Mouse (Mus musculus) midbrain, embryonic 15.5 days (tissue): Measurements from ENCODE around the gene Pibf1. TPM values are rescaled to one million over a fixed set of nuclear protein-coding genes. Genes with fewer than 3 reads are reported as not detected.

Source experiments
- ATAC-seq: fragments of 200-750 bp; cut with Nextera tagmentation; replicated peaks from 2 replicates; pipeline ENCODE4 v1.8.0; 2017; ENCODE audit warnings: moderate TSS enrichment
- H3K27ac ChIP-seq: fragments of 300-500 bp; sonication (generic); 2 replicates; pipeline ENCODE4 v1.5.1; 2015; ENCODE audit warnings: mild to moderate bottlenecking, inconsistent platforms
- H3K27me3 ChIP-seq: fragments of 300-500 bp; sonication (generic); replicated peaks from 2 replicates; pipeline ENCODE4 v1.6.1; 2015; ENCODE audit warnings: inconsistent platforms
- H3K36me3 ChIP-seq: fragments of 300-500 bp; sonication (generic); replicated peaks from 2 replicates; pipeline ENCODE4 v1.6.1; 2015; ENCODE audit warnings: inconsistent platforms
- H3K4me1 ChIP-seq: fragments of 300-500 bp; sonication (generic); 2 replicates; pipeline ENCODE4 v1.6.1; 2015; ENCODE audit warnings: inconsistent platforms
- H3K4me2 ChIP-seq: fragments of 300-500 bp; sonication (generic); 2 replicates; pipeline ENCODE4 v1.6.1; 2015; ENCODE audit warnings: inconsistent platforms, mild to moderate bottlenecking, moderate library complexity
- H3K4me3 ChIP-seq: fragments of 300-500 bp; sonication (generic); 2 replicates; pipeline ENCODE4 v1.5.1; 2015; ENCODE audit warnings: mild to moderate bottlenecking, inconsistent platforms
- H3K9ac ChIP-seq: fragments of 300-500 bp; sonication (generic); 2 replicates; pipeline ENCODE4 v1.6.1; 2015; ENCODE audit warnings: mild to moderate bottlenecking, inconsistent platforms
- H3K9me3 ChIP-seq: fragments of 300-500 bp; sonication (generic); 2 replicates; pipeline ENCODE4 v1.6.1; 2016; ENCODE audit warnings: inconsistent platforms
- WGBS: fragments of 180-500 bp; shearing (Covaris S2); methylation state at CpG from one replicate; pipeline ENCODE4 v1.1.7; 2015; ENCODE audit warnings: mixed read lengths; 5-methylcytosine and 5-hydroxymethylcytosine counted together
- polyA plus RNA-seq: library from polyadenylated mRNA; unstranded; fragments of >200 nt; fragmentation: Nextera tagmentation; extraction: Ambion mirVana; gene quantifications from 2 replicates; pipeline ENCODE4 v1.2.1, GENCODE M21; 2015

Gene Pibf1
- 15.8 and 17.4 TPM in 2 replicates for polyA plus RNA-seq

GRCm38 (mm10) chr14:99099267-99099966, at the start of gene Pibf1, which contains the start of gene Dis3:
Gene Pibf1 (plus strand): TSS chr14:99099424.
Gene Dis3 (minus strand): TSS chr14:99099770.
- peak within 1 kb of the TSS; percentile 94 for H3K27ac ChIP-seq
- H3K9ac ChIP-seq = peak within 1 kb of the TSS; percentile 99
- H3K36me3 ChIP-seq = peaks cover 22% of the 10 kb centered on the region
- H3K4me1 ChIP-seq = peaks cover 14% of the 10 kb centered on the region
- no peaks in the 10 kb centered on the region for H3K9me3 ChIP-seq
- no peaks in the 10 kb centered on the region for H3K27me3 ChIP-seq
- under 1% methylated on average over 73 of the region's 73 CpGs for WGBS
- ATAC-seq = peak; percentile 100
- peak within 1 kb of the TSS; percentile 59 for H3K4me2 ChIP-seq
- H3K4me3 ChIP-seq = peak within 1 kb of the TSS; percentile 99

- no peaks in the 10 kb centered on the region for H3K36me3 ChIP-seq
- WGBS = 86% methylated on average over 7 of the region's 7 CpGs
- H3K27ac ChIP-seq = no peak overlapping the region
- no peaks in the 10 kb centered on the region for H3K9me3 ChIP-seq
- no peak overlapping the region for H3K4me2 ChIP-seq
- ATAC-seq = no peak
- no peak overlapping the region for H3K4me3 ChIP-seq
- H3K9ac ChIP-seq = no peak overlapping the region
- no peaks in the 10 kb centered on the region for H3K27me3 ChIP-seq
- H3K4me1 ChIP-seq = no peaks in the 10 kb centered on the region
Observed at GRCm38 (mm10) chr14:99058959-99059586, 40.2 kb upstream of the Pibf1 start.

GRCm38 (mm10) chr14:99060616-99061015, 38.6 kb upstream of the Pibf1 start:
- Histone ChIP-seq H3K4me1 (no peaks in the 10 kb centered on the region), H3K27me3 (no peaks in the 10 kb centered on the region), H3K4me2 (no peak overlapping the region), H3K36me3 (no peaks in the 10 kb centered on the region), H3K4me3 (no peak overlapping the region), H3K9me3 (no peaks in the 10 kb centered on the region), H3K27ac (no peak overlapping the region), H3K9ac (no peak overlapping the region)
- ATAC-seq = no peak
- WGBS = 88% methylated on average over 12 of the region's 12 CpGs

GRCm38 (mm10) chr14:99063091-99063490, 36.1 kb upstream of the Pibf1 start:
- WGBS = 94% methylated on average over 2 of the region's 2 CpGs
- Histone ChIP-seq H3K4me1 (no peaks in the 10 kb centered on the region), H3K4me2 (no peak overlapping the region), H3K4me3 (no peak overlapping the region), H3K27ac (no peak overlapping the region), H3K9ac (no peak overlapping the region), H3K27me3 (no peaks in the 10 kb centered on the region), H3K36me3 (no peaks in the 10 kb centered on the region), H3K9me3 (no peaks in the 10 kb centered on the region)
- ATAC-seq = no peak

- Histone ChIP-seq H3K9me3 (no peaks in the 10 kb centered on the region), H3K4me3 (no peak overlapping the region), H3K4me2 (no peak overlapping the region), H3K4me1 (no peaks in the 10 kb centered on the region), H3K27ac (no peak overlapping the region), H3K36me3 (0 out of 2 replicates have a peak, but pooled peaks cover 6% of the 10 kb centered on the region), H3K9ac (no peak overlapping the region), H3K27me3 (no peaks in the 10 kb centered on the region)
- WGBS = 88% methylated on average over 4 of the region's 4 CpGs
- ATAC-seq = no peak
Observed at GRCm38 (mm10) chr14:99071146-99071545, 28.1 kb upstream of the Pibf1 start.

- H3K4me2 ChIP-seq = no peak overlapping the region
- H3K36me3 ChIP-seq = peaks cover 49% of the 10 kb centered on the region
Observed at GRCm38 (mm10) chr14:99088947-99089346, 10.3 kb upstream of the Pibf1 start.

GRCm38 (mm10) chr14:99099967-99100587, 853 bp downstream of the Pibf1 start:
- Histone ChIP-seq H3K4me3 (peak overlapping the region; percentile 99), H3K4me1 (peaks cover 14% of the 10 kb centered on the region), H3K36me3 (peaks cover 22% of the 10 kb centered on the region), H3K27ac (0 out of 2 replicates have a peak overlapping the region, but pooled peaks have one; percentile 24), H3K9me3 (no peaks in the 10 kb centered on the region), H3K4me2 (peak overlapping the region; percentile 58), H3K9ac (peak overlapping the region; percentile 53), H3K27me3 (no peaks in the 10 kb centered on the region)
- WGBS = 7% methylated on average over 20 of the region's 20 CpGs
- ATAC-seq = peak; percentile 24

More at GRCm38 (mm10) chr14:99088947-99089346, 10.3 kb upstream of the Pibf1 start:
- Histone ChIP-seq H3K9ac (no peak overlapping the region), H3K27me3 (no peaks in the 10 kb centered on the region), H3K9me3 (no peaks in the 10 kb centered on the region), H3K4me1 (no peaks in the 10 kb centered on the region), H3K27ac (no peak overlapping the region), H3K4me3 (no peak overlapping the region)
- no peak for ATAC-seq
- 95% methylated on average over 7 of the region's 7 CpGs for WGBS

- Histone ChIP-seq H3K9me3 (no peaks in the 10 kb centered on the region), H3K27ac (no peak overlapping the region), H3K4me2 (no peak overlapping the region), H3K4me1 (peaks cover 14% of the 10 kb centered on the region), H3K27me3 (no peaks in the 10 kb centered on the region), H3K36me3 (peaks cover 19% of the 10 kb centered on the region), H3K4me3 (no peak overlapping the region), H3K9ac (no peak overlapping the region)
- ATAC-seq = no peak
- WGBS = 90% methylated on average over 4 of the region's 4 CpGs
Observed at GRCm38 (mm10) chr14:99103050-99103449, 3.8 kb downstream of the Pibf1 start.

- H3K27me3 ChIP-seq = no peaks in the 10 kb centered on the region
- no peak overlapping the region for H3K27ac ChIP-seq
- no peaks in the 10 kb centered on the region for H3K9me3 ChIP-seq
- peaks cover 30% of the 10 kb centered on the region for H3K36me3 ChIP-seq
- peaks cover 6% of the 10 kb centered on the region for H3K4me1 ChIP-seq
- H3K4me2 ChIP-seq = no peak overlapping the region
- WGBS = 96% methylated on average over 6 of the region's 6 CpGs
- H3K9ac ChIP-seq = no peak overlapping the region
- no peak overlapping the region for H3K4me3 ChIP-seq
- no peak for ATAC-seq
Observed at GRCm38 (mm10) chr14:99104542-99105123, 5.4 kb downstream of the Pibf1 start.

GRCm38 (mm10) chr14:99106671-99107070, 7.4 kb downstream of the Pibf1 start:
- 95% methylated on average over 2 of the region's 2 CpGs for WGBS
- no peak overlapping the region for H3K9ac ChIP-seq
- no peak for ATAC-seq
- H3K4me3 ChIP-seq = no peak overlapping the region
- H3K27ac ChIP-seq = no peak overlapping the region
- H3K36me3 ChIP-seq = peaks cover 33% of the 10 kb centered on the region
- no peaks in the 10 kb centered on the region for H3K27me3 ChIP-seq
- no peak overlapping the region for H3K4me2 ChIP-seq
- no peaks in the 10 kb centered on the region for H3K9me3 ChIP-seq
- H3K4me1 ChIP-seq = no peaks in the 10 kb centered on the region

- 89% methylated on average over 2 of the region's 2 CpGs for WGBS
- Histone ChIP-seq H3K9me3 (no peaks in the 10 kb centered on the region), H3K27me3 (no peaks in the 10 kb centered on the region), H3K4me2 (no peak overlapping the region), H3K36me3 (peaks cover 38% of the 10 kb centered on the region), H3K4me3 (no peak overlapping the region), H3K27ac (no peak overlapping the region), H3K4me1 (no peaks in the 10 kb centered on the region), H3K9ac (no peak overlapping the region)
- ATAC-seq = no peak
Observed at GRCm38 (mm10) chr14:99107631-99108187, 8.5 kb downstream of the Pibf1 start.

GRCm38 (mm10) chr14:99108762-99109161, 9.5 kb downstream of the Pibf1 start:
- H3K9me3 ChIP-seq = no peaks in the 10 kb centered on the region
- H3K4me2 ChIP-seq = no peak overlapping the region
- H3K36me3 ChIP-seq = peaks cover 38% of the 10 kb centered on the region
- 91% methylated on average over 6 of the region's 6 CpGs for WGBS
- no peak overlapping the region for H3K4me3 ChIP-seq
- H3K4me1 ChIP-seq = no peaks in the 10 kb centered on the region
- no peaks in the 10 kb centered on the region for H3K27me3 ChIP-seq
- no peak overlapping the region for H3K27ac ChIP-seq
- no peak for ATAC-seq
- no peak overlapping the region for H3K9ac ChIP-seq
